ENCODE assay signal across 34 mouse cellular contexts in the genomic region with DNA sequence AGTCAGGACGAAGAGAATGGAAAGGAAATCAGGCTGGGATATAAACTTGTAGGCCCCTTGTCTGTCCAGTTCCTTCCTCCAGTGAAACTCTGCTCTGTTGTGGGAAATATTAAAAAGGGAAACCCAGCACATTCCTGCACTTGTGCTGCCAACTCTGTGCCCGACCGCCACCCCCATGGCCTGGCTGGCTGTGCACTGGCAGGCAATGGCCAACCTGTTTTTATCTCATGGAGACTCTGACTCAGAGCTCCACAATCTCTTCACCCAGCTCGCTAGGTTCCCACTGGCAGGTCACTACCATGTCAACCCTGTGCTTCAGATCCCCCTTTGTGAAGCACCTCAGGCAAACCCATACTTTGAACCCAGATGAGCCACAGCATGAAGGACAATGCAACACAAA. TPM values are rescaled to one million over a fixed set of nuclear protein-coding genes. Genes with fewer than 3 reads are reported as not detected.
"Had no signal": no experiment of that assay in that cellular context is flagged by ENCODE, and none has a peak within 500 bp of the region (broad histone marks: within the 10 kb centered on the region; RNA-seq: fewer than 3 reads in every experiment).

No protein-coding gene starts in this region.

- H3K9me3 ChIP-seq: heart, embryonic 12.5 days; heart, embryonic 13.5 days; heart, embryonic 15.5 days; hindbrain, embryonic 10.5 days; hindbrain, embryonic 12.5 days; hindbrain, embryonic 13.5 days; hindbrain, embryonic 15.5 days; intestine, embryonic 15.5 days had no signal

- H3K27me3 ChIP-seq: heart, embryonic 12.5 days; heart, embryonic 13.5 days; heart, embryonic 15.5 days; hindbrain, embryonic 12.5 days; hindbrain, embryonic 13.5 days; hindbrain, embryonic 15.5 days; intestine, embryonic 15.5 days; kidney, embryonic 15.5 days had no signal

- H3K36me3 ChIP-seq: heart, embryonic 12.5 days; heart, embryonic 13.5 days; heart, embryonic 15.5 days; hindbrain, embryonic 10.5 days; hindbrain, embryonic 12.5 days; hindbrain, embryonic 13.5 days; hindbrain, embryonic 15.5 days; intestine, embryonic 15.5 days; kidney, embryonic 15.5 days had no signal

- H3K9ac ChIP-seq: heart, embryonic 12.5 days; heart, embryonic 13.5 days; heart, embryonic 15.5 days; hindbrain, embryonic 12.5 days; hindbrain, embryonic 13.5 days; hindbrain, embryonic 14.5 days; hindbrain, embryonic 15.5 days; intestine, embryonic 15.5 days; kidney, embryonic 15.5 days had no signal

- H3K4me1 ChIP-seq: heart, embryonic 15.5 days; hindbrain, embryonic 12.5 days; hindbrain, embryonic 15.5 days; intestine, embryonic 15.5 days had no signal

- ATAC-seq: hindbrain, embryonic 16.5 days; hindbrain, postnatal 0 days; inflammation-experienced regulatory T-cells, adult 6 months; intestine, embryonic 15.5 days; intestine, embryonic 16.5 days; intestine, postnatal 0 days had no signal

- H3K4me2 ChIP-seq: heart, embryonic 11.5 days; heart, embryonic 12.5 days; heart, embryonic 13.5 days; heart, embryonic 15.5 days; hindbrain, embryonic 12.5 days; hindbrain, embryonic 13.5 days; hindbrain, embryonic 14.5 days; hindbrain, embryonic 15.5 days; intestine, embryonic 15.5 days; kidney, embryonic 15.5 days had no signal

- H3K4me3 ChIP-seq: heart, embryonic 12.5 days; heart, embryonic 13.5 days; heart, embryonic 15.5 days; hindbrain, embryonic 10.5 days; hindbrain, embryonic 12.5 days; hindbrain, embryonic 13.5 days; hindbrain, embryonic 15.5 days; intestine, embryonic 15.5 days; kidney, embryonic 15.5 days; layer of hippocampus, adult 2 months; left cerebral cortex, adult 2 months had no signal

- H3K27ac ChIP-seq: heart, embryonic 13.5 days; heart, embryonic 15.5 days; hindbrain, embryonic 10.5 days; hindbrain, embryonic 12.5 days; hindbrain, embryonic 13.5 days; hindbrain, embryonic 14.5 days; hindbrain, embryonic 15.5 days; hindbrain, postnatal 0 days; intestine, embryonic 15.5 days; kidney, embryonic 15.5 days; kidney, postnatal 0 days; layer of hippocampus, adult 2 months; left cerebral cortex, adult 2 months had no signal

- DNase-seq: heart, postnatal 10 days; heart, postnatal 14 days; heart, postnatal 4 days; kidney, adult 11 months; kidney, adult 18-20 months; kidney, adult 2 months; kidney, adult 8-10 months; kidney, adult 9 months; kidney, postnatal 10 days; kidney, postnatal 14 days; kidney, postnatal 25 days; kidney, postnatal 36 days; kidney, postnatal 4 days; layer of hippocampus, adult 9-11 months; layer of hippocampus, postnatal 36 days had no signal

RNA-seq across cellular contexts. Expression of a gene that starts 19.2 kb away (rescaled TPM):
- polyA plus RNA-seq: inflammation-experienced regulatory T-cells, adult 6 months had no signal
